Mouse (Mus musculus): ENCODE measurements around the gene Aldh1l1. TPM values are rescaled to one million over a fixed set of nuclear protein-coding genes. Genes with fewer than 3 reads are reported as not detected.

The Aldh1l1 gene
- total and polyA plus RNA-seq, 3 experiments: 0.04 to 0.14 TPM; not detected in 1

- Histone ChIP-seq H3K27ac (ENCODE audit: control insufficient read depth, low read depth, low read length) (no peak overlapping the region), H3K9me3 (replicated peaks; ENCODE audit: insufficient read depth, low read length) (no peaks in the 10 kb centered on the region), H3K36me3 (ENCODE audit: control insufficient read depth in 1 of 2, insufficient read depth in 2 of 2, low read length in 2 of 2) (no peaks in the 10 kb centered on the region; a peak in 1 of 4 replicates), H3K9ac (ENCODE audit: control insufficient read depth, low read depth, low read length, poor library complexity, severe bottlenecking) (no peak overlapping the region), H3K27me3 (ENCODE audit: control insufficient read depth in 1 of 2, insufficient read depth in 2 of 2, low read length in 2 of 2) (no peaks in the 10 kb centered on the region), H3K79me2 (ENCODE audit: control insufficient read depth, insufficient read depth, low read length, poor library complexity) (no peaks in the 10 kb centered on the region), H3K4me1 (ENCODE audit: control insufficient read depth in 1 of 2, insufficient read depth in 2 of 2, low read length in 2 of 2) (no peaks in the 10 kb centered on the region), H3K4me3 (ENCODE audit: control insufficient read depth in 1 of 2, insufficient read depth in 1 of 2, low read depth in 2 of 2, low read length in 2 of 2) (no peak overlapping the region)
- TF ChIP-seq ZNF384 (IDR thresholded peaks at IDR 0.05; ENCODE audit: low read depth, low read length) (no peak), MYB (IDR thresholded peaks at IDR 0.05; ENCODE audit: low read depth, low read length) (no peak), POLR2A (IDR thresholded peaks at IDR 0.05; ENCODE audit: control insufficient read depth in 1 of 2, insufficient read depth in 1 of 2, low read depth in 1 of 2, low read length in 2 of 2, poor library complexity in 1 of 2) (no peak), GABPA (IDR thresholded peaks at IDR 0.05; ENCODE audit: low read depth, low read length) (no peak), JUND (IDR thresholded peaks at IDR 0.05; ENCODE audit: low read depth, low read length) (no peak), BHLHE40 (IDR thresholded peaks at IDR 0.05; ENCODE audit: borderline replicate concordance, low read depth, low read length) (no peak), NELFE (IDR thresholded peaks at IDR 0.05; ENCODE audit: low read depth, low read length) (no peak), TAL1 (IDR thresholded peaks at IDR 0.05; ENCODE audit: low read length) (no peak), UBTF (IDR thresholded peaks at IDR 0.05; ENCODE audit: borderline replicate concordance, insufficient read depth, low read depth, low read length) (no peak), KAT2A (conservative IDR thresholded peaks at IDR 0.05; ENCODE audit: low read depth, low read length) (no peak), GATA1 (IDR thresholded peaks at IDR 0.05; ENCODE audit: low read depth, low read length) (no peak), ZMIZ1 (IDR thresholded peaks at IDR 0.05; ENCODE audit: low read depth, low read length) (no peak), ETS1 (IDR thresholded peaks at IDR 0.05; ENCODE audit: low read depth, low read length) (no peak), CHD1 (IDR thresholded peaks at IDR 0.05; ENCODE audit: low read depth, low read length) (no peak), POLR2AphosphoS5 (IDR thresholded peaks at IDR 0.05; ENCODE audit: borderline replicate concordance, low read depth, low read length) (no peak), MYC (IDR thresholded peaks at IDR 0.05; ENCODE audit: low read depth, low read length) (no peak), HCFC1 (IDR thresholded peaks at IDR 0.05; ENCODE audit: low read depth, low read length) (no peak), USF2 (IDR thresholded peaks at IDR 0.05; ENCODE audit: borderline replicate concordance in 1 of 2, insufficient read depth in 1 of 2, low read depth in 1 of 2, low read length in 2 of 2) (no peak), ELF1 (IDR thresholded peaks at IDR 0.05; ENCODE audit: low read depth, low read length) (no peak), MXI1 (IDR thresholded peaks at IDR 0.05; ENCODE audit: low read depth, low read length) (no peak)
- no peak for DNase-seq (ENCODE audit: low read depth, low spot score)
These were observed 162.2 kb downstream of the Aldh1l1 start for GRCm38 (mm10) chr6:90648391-90648790.

- H3K9me3 ChIP-seq (replicated peaks; ENCODE audit: insufficient read depth, low read length): no peaks in the 10 kb centered on the region
- no peaks in the 10 kb centered on the region for H3K4me1 ChIP-seq (ENCODE audit: control insufficient read depth in 1 of 2, insufficient read depth in 2 of 2, low read length in 2 of 2)
- no peak overlapping the region for H3K4me3 ChIP-seq (ENCODE audit: control insufficient read depth in 1 of 2, insufficient read depth in 1 of 2, low read depth in 2 of 2, low read length in 2 of 2)
- H3K9ac ChIP-seq (ENCODE audit: control insufficient read depth, low read depth, low read length, poor library complexity, severe bottlenecking): no peak overlapping the region
- DNase-seq (ENCODE audit: low read depth, low spot score): no peak
- H3K36me3 ChIP-seq (ENCODE audit: control insufficient read depth in 1 of 2, insufficient read depth in 2 of 2, low read length in 2 of 2): no peaks in the 10 kb centered on the region
- H3K79me2 ChIP-seq (ENCODE audit: control insufficient read depth, insufficient read depth, low read length, poor library complexity): no peaks in the 10 kb centered on the region
- H3K27ac ChIP-seq (ENCODE audit: control insufficient read depth, low read depth, low read length): no peak overlapping the region
- TF ChIP-seq POLR2A (IDR thresholded peaks at IDR 0.05; ENCODE audit: control insufficient read depth in 1 of 2, insufficient read depth in 1 of 2, low read depth in 1 of 2, low read length in 2 of 2, poor library complexity in 1 of 2): no peak
- no peak for TF ChIP-seq ZMIZ1 (IDR thresholded peaks at IDR 0.05; ENCODE audit: low read depth, low read length)
- TF ChIP-seq TAL1 (IDR thresholded peaks at IDR 0.05; ENCODE audit: low read length): no peak
- TF ChIP-seq ZNF384 (IDR thresholded peaks at IDR 0.05; ENCODE audit: low read depth, low read length): no peak
- no peak for TF ChIP-seq RAD21 (IDR thresholded peaks at IDR 0.05; ENCODE audit: low read depth, low read length)
- H3K27me3 ChIP-seq (ENCODE audit: control insufficient read depth in 1 of 2, insufficient read depth in 2 of 2, low read length in 2 of 2): no peaks in the 10 kb centered on the region
These were observed 163.1 kb downstream of the Aldh1l1 start for GRCm38 (mm10) chr6:90649279-90649678.

Other genes starting within 250 kb of the Aldh1l1 start
- gene Vmn1r54, start 240.1 kb upstream of the Aldh1l1 start, total RNA-seq (2012; rRNA removed): not detected in 2 replicates
- gene Vmn1r54, start 240.1 kb upstream of the Aldh1l1 start, polyA plus RNA-seq (2012; ENCODE audit: insufficient read depth in 1 of 2, insufficient read length in 2 of 2, low read depth in 1 of 2, low replicate concordance in 2 of 2, missing spikeins in 1 of 2): not detected
- gene BC048671, start 185.2 kb upstream of the Aldh1l1 start, total RNA-seq (2012; rRNA removed): not detected in 2 replicates
- not detected for gene BC048671, start 185.2 kb upstream of the Aldh1l1 start, polyA plus RNA-seq (2012; ENCODE audit: insufficient read depth in 1 of 2, insufficient read length in 2 of 2, low read depth in 1 of 2, low replicate concordance in 2 of 2, missing spikeins in 1 of 2)
- not detected in 2 replicates for gene Chst13, start 161.2 kb upstream of the Aldh1l1 start, total RNA-seq (2012; rRNA removed)
- not detected for gene Chst13, start 161.2 kb upstream of the Aldh1l1 start, polyA plus RNA-seq (2012; ENCODE audit: insufficient read depth in 1 of 2, insufficient read length in 2 of 2, low read depth in 1 of 2, low replicate concordance in 2 of 2, missing spikeins in 1 of 2)
- gene Uroc1, start 153.1 kb upstream of the Aldh1l1 start, total RNA-seq (2012; rRNA removed): not detected in 2 replicates
- not detected for gene Uroc1, start 153.1 kb upstream of the Aldh1l1 start, polyA plus RNA-seq (2012; ENCODE audit: insufficient read depth in 1 of 2, insufficient read length in 2 of 2, low read depth in 1 of 2, low replicate concordance in 2 of 2, missing spikeins in 1 of 2)
- 7.8 and 8.6 TPM in 2 replicates for gene Zxdc, start 116.9 kb upstream of the Aldh1l1 start, total RNA-seq (2012; rRNA removed)
- gene Zxdc, start 116.9 kb upstream of the Aldh1l1 start, polyA plus RNA-seq (2012; ENCODE audit: insufficient read depth in 1 of 2, insufficient read length in 2 of 2, low read depth in 1 of 2, low replicate concordance in 2 of 2, missing spikeins in 1 of 2): 10 to 100 TPM in 1 of 2 experiments, not detected in 1; 10.7 TPM
- not detected in 2 replicates for gene Cfap100, start 57.6 kb upstream of the Aldh1l1 start, total RNA-seq (2012; rRNA removed)
- under 1 TPM in 1 of 2 experiments, not detected in 1; 0.19 TPM for gene Cfap100, start 57.6 kb upstream of the Aldh1l1 start, polyA plus RNA-seq (2012; ENCODE audit: insufficient read depth in 1 of 2, insufficient read length in 2 of 2, low read depth in 1 of 2, low replicate concordance in 2 of 2, missing spikeins in 1 of 2)
- gene Klf15, start 23.9 kb upstream of the Aldh1l1 start, total RNA-seq (2012; rRNA removed): not detected in 2 replicates
- gene Klf15, start 23.9 kb upstream of the Aldh1l1 start, polyA plus RNA-seq (2012; ENCODE audit: insufficient read depth in 1 of 2, insufficient read length in 2 of 2, low read depth in 1 of 2, low replicate concordance in 2 of 2, missing spikeins in 1 of 2): not detected
- gene Slc41a3, start 118.3 kb downstream of the Aldh1l1 start, total RNA-seq (2012; rRNA removed): 54.7 and 65.8 TPM in 2 replicates
- gene Slc41a3, start 118.3 kb downstream of the Aldh1l1 start, polyA plus RNA-seq (2012; ENCODE audit: insufficient read depth in 1 of 2, insufficient read length in 2 of 2, low read depth in 1 of 2, low replicate concordance in 2 of 2, missing spikeins in 1 of 2): 10 to 100 TPM in 1 of 2 experiments, not detected in 1; 70.4 TPM